Mouse (Mus musculus): ENCODE measurements around the gene Mta3. TPM values are rescaled to one million over a fixed set of nuclear protein-coding genes. Genes with fewer than 3 reads are reported as not detected.
"Not testable (repeated sequence)": the region's sequence is repeated elsewhere in the genome, so short reads cannot be mapped to it uniquely, and the experiment has no call there.

The Mta3 gene
- polyA plus RNA-seq, 1 experiment from 2014 or later: 36.8 TPM

DNA sequence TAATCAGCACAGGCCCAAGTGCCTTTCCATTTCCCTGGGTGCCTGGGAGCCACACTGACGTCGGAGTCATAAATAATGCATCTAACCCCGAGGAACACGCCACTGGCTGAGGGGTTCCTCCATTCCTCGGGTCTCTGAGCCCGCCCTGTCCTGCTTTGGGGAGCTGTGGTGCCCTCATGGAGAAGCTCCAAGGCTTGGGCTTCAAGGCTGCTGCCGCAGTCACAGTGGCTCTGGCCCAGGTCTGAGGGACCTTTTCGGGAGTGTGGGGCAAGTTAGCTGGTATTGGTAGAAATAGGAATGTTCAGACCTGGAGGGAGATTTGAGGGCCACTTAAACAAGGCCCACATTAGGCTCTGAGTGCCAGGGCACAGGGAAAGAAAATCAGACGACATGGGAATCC, 12.0 kb upstream of the Mta3 start:
- Histone ChIP-seq H3K36me3 (no peaks in the 10 kb centered on the region), H3K4me1 (no peaks in the 10 kb centered on the region), H3K4me2 (replicated peaks) (no peak overlapping the region), H3K27me3 (no peaks in the 10 kb centered on the region), H3K27ac (replicated peaks) (no peak overlapping the region), H3K9me3 (no peaks in the 10 kb centered on the region), H3K9ac (replicated peaks) (no peak overlapping the region), H3K4me3 (no peak overlapping the region)
- 79% methylated on average over 9 of the region's 9 CpGs for WGBS
- ATAC-seq (ENCODE audit: low FRiP score, low read depth): no peak

DNA sequence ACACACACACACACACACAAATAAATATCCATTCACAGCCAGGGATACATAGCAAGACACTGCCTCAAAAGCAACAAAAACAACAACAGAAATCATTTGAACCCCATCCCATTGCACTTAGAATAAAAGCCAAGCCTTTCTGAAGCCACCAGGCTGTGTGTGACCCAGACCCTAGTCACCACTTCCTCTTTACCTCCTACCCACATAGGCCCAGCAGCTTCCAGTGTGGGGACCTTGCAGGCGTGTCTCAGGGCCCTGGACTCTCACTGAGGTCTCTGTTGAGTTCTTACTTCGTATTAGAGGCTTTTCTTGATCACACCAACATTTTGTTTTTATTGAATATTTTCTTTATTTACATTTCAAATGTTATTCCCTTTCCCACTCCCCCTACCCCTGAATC, 10.2 kb upstream of the Mta3 start:
- no peaks in the 10 kb centered on the region for H3K27me3 ChIP-seq
- H3K9me3 ChIP-seq: no peaks in the 10 kb centered on the region
- H3K36me3 ChIP-seq: no peaks in the 10 kb centered on the region
- 72% methylated on average over 2 of the region's 2 CpGs for WGBS
- no peak overlapping the region for H3K4me2 ChIP-seq (replicated peaks)
- H3K9ac ChIP-seq (replicated peaks): no peak overlapping the region
- no peak overlapping the region for H3K27ac ChIP-seq (replicated peaks)
- no peak for ATAC-seq (ENCODE audit: low FRiP score, low read depth)
- no peaks in the 10 kb centered on the region for H3K4me1 ChIP-seq
- H3K4me3 ChIP-seq: no peak overlapping the region

- no peaks in the 10 kb centered on the region for H3K4me1 ChIP-seq
- no peaks in the 10 kb centered on the region for H3K36me3 ChIP-seq
- ATAC-seq (ENCODE audit: low FRiP score, low read depth): no peak
- H3K4me2 ChIP-seq (replicated peaks): no peak overlapping the region
- H3K9ac ChIP-seq (replicated peaks): no peak overlapping the region
- WGBS: 84% methylated on average over 8 of the region's 8 CpGs
- H3K27ac ChIP-seq (replicated peaks): no peak overlapping the region
- H3K9me3 ChIP-seq: no peaks in the 10 kb centered on the region
- H3K4me3 ChIP-seq: no peak overlapping the region
- no peaks in the 10 kb centered on the region for H3K27me3 ChIP-seq
Measured at GRCm38 (mm10) chr17:83699062-83699724, 6.8 kb upstream of the Mta3 start.

- WGBS: 83% methylated on average over 9 of the region's 9 CpGs
- Histone ChIP-seq H3K27me3 (no peaks in the 10 kb centered on the region), H3K27ac (replicated peaks) (no peak overlapping the region), H3K36me3 (no peaks in the 10 kb centered on the region), H3K4me1 (no peaks in the 10 kb centered on the region; the same call in 1 of the 2 replicates), H3K4me3 (no peak overlapping the region), H3K4me2 (replicated peaks) (no peak overlapping the region), H3K9me3 (no peaks in the 10 kb centered on the region), H3K9ac (replicated peaks) (no peak overlapping the region)
- no peak for ATAC-seq (ENCODE audit: low FRiP score, low read depth)
Measured at GRCm38 (mm10) chr17:83700125-83700524, 5.8 kb upstream of the Mta3 start.

- Histone ChIP-seq H3K36me3 (no peaks in the 10 kb centered on the region), H3K4me3 (no peak overlapping the region), H3K4me1 (peaks cover 19% of the 10 kb centered on the region), H3K9ac (replicated peaks) (no peak overlapping the region), H3K27me3 (no peaks in the 10 kb centered on the region), H3K27ac (replicated peaks) (no peak overlapping the region), H3K4me2 (replicated peaks) (no peak overlapping the region), H3K9me3 (no peaks in the 10 kb centered on the region)
- WGBS: 82% methylated on average over 5 of the region's 5 CpGs
- ATAC-seq (ENCODE audit: low FRiP score, low read depth): no peak
Measured at GRCm38 (mm10) chr17:83704469-83704868, 1.5 kb upstream of the Mta3 start.

- Histone ChIP-seq H3K4me2 (replicated peaks) (peak overlapping the region; percentile 86), H3K27me3 (no peaks in the 10 kb centered on the region), H3K36me3 (no peaks in the 10 kb centered on the region), H3K27ac (replicated peaks) (peak overlapping the region; percentile 83), H3K9ac (replicated peaks) (peak overlapping the region; percentile 96), H3K9me3 (no peaks in the 10 kb centered on the region), H3K4me1 (peaks cover 19% of the 10 kb centered on the region), H3K4me3 (peak overlapping the region; percentile 85)
- peak; percentile 74 for ATAC-seq (ENCODE audit: low FRiP score, low read depth)
- 2% methylated on average over 22 of the region's 38 CpGs for WGBS
Measured at GRCm38 (mm10) chr17:83705352-83706115, 429 bp upstream of the Mta3 start.

- Histone ChIP-seq H3K9ac (replicated peaks) (peak overlapping the region; percentile 96), H3K27ac (replicated peaks) (peak overlapping the region; percentile 83), H3K36me3 (no peaks in the 10 kb centered on the region), H3K4me1 (peaks cover 19% of the 10 kb centered on the region), H3K9me3 (no peaks in the 10 kb centered on the region), H3K27me3 (no peaks in the 10 kb centered on the region), H3K4me3 (peak overlapping the region; percentile 85), H3K4me2 (replicated peaks) (peak overlapping the region; percentile 86)
- peak; percentile 71 for ATAC-seq (ENCODE audit: low FRiP score, low read depth)
- WGBS: 1% methylated on average over 19 of the region's 19 CpGs
Measured at GRCm38 (mm10) chr17:83706594-83707126, 697 bp downstream of the Mta3 start.

DNA sequence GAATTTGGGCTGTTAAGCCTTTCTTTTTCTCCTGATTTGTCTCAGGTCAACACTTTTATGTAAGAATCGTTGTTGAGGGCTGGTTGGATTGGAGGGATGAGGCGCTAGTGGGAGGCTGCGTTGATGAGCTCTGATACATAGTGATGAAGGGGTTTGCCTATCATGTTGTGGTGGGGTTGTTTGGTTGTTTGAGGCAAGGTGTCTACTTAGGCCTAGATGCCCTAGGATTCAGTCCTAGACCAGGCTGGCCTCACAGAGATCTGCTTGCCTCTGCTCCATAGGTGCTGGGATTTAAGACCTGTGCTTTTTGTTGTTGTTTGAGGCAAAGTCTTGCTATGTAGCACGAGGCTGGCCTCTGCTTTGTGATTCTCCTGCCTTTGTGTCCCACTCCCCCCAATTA, 1.4 kb downstream of the Mta3 start:
- H3K4me1 ChIP-seq: peaks cover 19% of the 10 kb centered on the region
- H3K36me3 ChIP-seq: 0 out of 2 replicates have a peak, but pooled peaks cover 2% of the 10 kb centered on the region
- 80% methylated on average over 4 of the region's 4 CpGs for WGBS
- no peaks in the 10 kb centered on the region for H3K9me3 ChIP-seq
- H3K4me2 ChIP-seq (replicated peaks): peak overlapping the region; percentile 86; the same call in 1 of the 2 replicates
- no peak overlapping the region for H3K9ac ChIP-seq (replicated peaks)
- H3K4me3 ChIP-seq: no peak overlapping the region
- ATAC-seq (ENCODE audit: low FRiP score, low read depth): no peak
- no peak overlapping the region for H3K27ac ChIP-seq (replicated peaks)
- no peaks in the 10 kb centered on the region for H3K27me3 ChIP-seq

- H3K9ac ChIP-seq (replicated peaks): no peak overlapping the region
Measured at GRCm38 (mm10) chr17:83707846-83708245, 1.9 kb downstream of the Mta3 start.

DNA sequence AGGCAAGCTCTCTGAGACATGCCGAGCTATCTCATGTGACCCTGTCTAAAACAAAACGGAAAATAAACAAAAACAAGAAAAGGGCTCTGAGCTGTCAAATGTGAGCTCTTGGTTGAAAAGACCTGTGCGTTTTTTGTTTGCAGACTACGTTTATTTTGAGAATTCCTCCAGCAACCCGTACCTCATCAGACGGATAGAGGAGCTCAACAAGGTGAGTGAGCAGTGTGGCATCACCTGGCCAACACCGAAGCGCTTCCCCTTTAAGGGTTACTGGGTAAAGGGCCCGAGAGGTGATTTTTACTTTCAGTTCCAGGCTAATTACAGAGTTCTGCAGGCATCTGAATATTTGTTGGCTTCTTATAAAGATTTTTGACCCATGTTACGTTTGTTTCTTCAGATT, 2.3 kb downstream of the Mta3 start:
- Histone ChIP-seq H3K27ac (replicated peaks) (no peak overlapping the region), H3K9ac (replicated peaks) (no peak overlapping the region), H3K4me3 (no peak overlapping the region), H3K9me3 (no peaks in the 10 kb centered on the region), H3K4me2 (replicated peaks) (no peak overlapping the region), H3K4me1 (peaks cover 19% of the 10 kb centered on the region), H3K36me3 (peaks cover 8% of the 10 kb centered on the region; the same call in 1 of the 2 replicates), H3K27me3 (no peaks in the 10 kb centered on the region)
- 91% methylated on average over 10 of the region's 10 CpGs for WGBS
- no peak for ATAC-seq (ENCODE audit: low FRiP score, low read depth)

More at GRCm38 (mm10) chr17:83707846-83708245, 1.9 kb downstream of the Mta3 start:
- Histone ChIP-seq H3K27ac (replicated peaks) (no peak overlapping the region), H3K4me3 (no peak overlapping the region), H3K27me3 (no peaks in the 10 kb centered on the region), H3K36me3 (peaks cover 7% of the 10 kb centered on the region; the same call in 1 of the 2 replicates), H3K9me3 (no peaks in the 10 kb centered on the region), H3K4me1 (peaks cover 19% of the 10 kb centered on the region), H3K4me2 (replicated peaks) (no peak overlapping the region)
- whole genome bisulfite sequencing: 91% methylated on average over 6 of the region's 6 CpGs
- no peak for ATAC-seq (ENCODE audit: low FRiP score, low read depth)

DNA sequence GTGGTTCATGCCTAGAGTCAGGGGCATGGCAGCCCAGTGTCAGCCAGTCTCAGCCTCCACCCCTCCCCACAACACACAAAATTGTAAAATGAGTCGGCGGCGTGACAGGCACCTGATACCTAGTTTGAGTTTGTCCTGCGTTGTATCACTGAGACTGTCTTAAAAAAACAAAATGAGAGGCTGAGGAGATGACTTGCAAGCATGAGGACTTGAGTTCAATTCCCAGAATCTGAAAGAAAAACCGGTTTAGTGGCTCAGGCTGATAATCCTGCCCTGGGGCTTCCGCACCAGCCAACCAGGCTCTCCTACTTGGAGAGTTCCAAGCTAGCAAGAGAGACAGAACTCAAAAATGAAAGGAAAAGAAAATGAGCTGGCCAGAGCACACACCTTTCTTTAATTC, 2.9 kb downstream of the Mta3 start:
- no peaks in the 10 kb centered on the region for H3K9me3 ChIP-seq
- H3K4me3 ChIP-seq: no peak overlapping the region
- no peak for ATAC-seq (ENCODE audit: low FRiP score, low read depth)
- peaks cover 19% of the 10 kb centered on the region for H3K4me1 ChIP-seq
- no peaks in the 10 kb centered on the region for H3K27me3 ChIP-seq
- no peak overlapping the region for H3K9ac ChIP-seq (replicated peaks)
- H3K36me3 ChIP-seq: peaks cover 8% of the 10 kb centered on the region; the same call in 1 of the 2 replicates
- WGBS: 87% methylated on average over 6 of the region's 6 CpGs
- no peak overlapping the region for H3K4me2 ChIP-seq (replicated peaks)
- no peak overlapping the region for H3K27ac ChIP-seq (replicated peaks)

- H3K4me1 ChIP-seq: peaks cover 19% of the 10 kb centered on the region
- not testable (repeated sequence) for H3K4me2 ChIP-seq (replicated peaks); H3K9ac ChIP-seq (replicated peaks); H3K27ac ChIP-seq (replicated peaks); H3K9me3 ChIP-seq; ATAC-seq (ENCODE audit: low FRiP score, low read depth); H3K27me3 ChIP-seq; H3K4me3 ChIP-seq; H3K36me3 ChIP-seq
- WGBS: 94% methylated on average over 3 of the region's 3 CpGs
Measured at GRCm38 (mm10) chr17:83709517-83709916, 3.6 kb downstream of the Mta3 start.

All from midbrain, embryonic 12.5 days (tissue).